Mouse (Mus musculus) heart, embryonic 14.5 days (tissue): Measurements from ENCODE around the gene Pnpo. TPM values are rescaled to one million over a fixed set of nuclear protein-coding genes. Genes with fewer than 3 reads are reported as not detected.

Experiments
- ATAC-seq: fragments of 200-750 bp; cut with Nextera tagmentation; 2 replicates; pipeline ENCODE4 v1.8.0; 2017; ENCODE audit warnings: low read depth, moderate TSS enrichment; ENCODE audit not compliant: insufficient number of reproducible peaks, insufficient read depth, low FRiP score
- H3K27ac ChIP-seq, 2 experiments: fragments of 200-500 bp in 1 of 2; fragments of 300-500 bp in 1 of 2; sonication (generic) in 1 of 2; replicated peaks in 1 of 2; 2 replicates each; pipeline ENCODE4 v1.5.1; 2012 to 2014; ENCODE audit warnings: low read depth in 2 of 2, low read length in 2 of 2, control low read depth in 1 of 2, mild to moderate bottlenecking in 1 of 2, mixed read lengths in 1 of 2; ENCODE audit not compliant: control insufficient read depth in 1 of 2, insufficient read depth in 1 of 2
- H3K27me3 ChIP-seq: fragments of 300-500 bp; sonication (generic); 2 replicates; pipeline ENCODE4 v1.6.1; 2014; ENCODE audit warnings: mild to moderate bottlenecking, low read length, control low read depth; ENCODE audit not compliant: control insufficient read depth, insufficient read depth
- H3K36me3 ChIP-seq: fragments of 300-500 bp; sonication (generic); 2 replicates; pipeline ENCODE4 v1.6.1; 2014; ENCODE audit warnings: mild to moderate bottlenecking, control low read depth, low read length, mixed read lengths; ENCODE audit not compliant: control insufficient read depth, insufficient read depth
- H3K4me1 ChIP-seq, 2 experiments: fragments of 200-500 bp in 1 of 2; fragments of 300-500 bp in 1 of 2; sonication (generic) in 1 of 2; 2 replicates each; pipeline ENCODE4 v1.6.1; 2012 to 2014; ENCODE audit warnings: low read length in 2 of 2, control low read depth in 1 of 2, mixed read lengths in 1 of 2; ENCODE audit not compliant: control insufficient read depth in 2 of 2, insufficient read depth in 2 of 2
- H3K4me2 ChIP-seq: fragments of 300-500 bp; sonication (generic); 2 replicates; pipeline ENCODE4 v1.6.1; 2014; ENCODE audit warnings: mild to moderate bottlenecking, low read length
- H3K4me3 ChIP-seq, 2 experiments: fragments of 200-500 bp in 1 of 2; fragments of 300-500 bp in 1 of 2; sonication (generic) in 1 of 2; 2 replicates each; pipeline ENCODE4 v1.5.1; 2012 to 2014; ENCODE audit warnings: low read length in 2 of 2, mild to moderate bottlenecking in 2 of 2, control low read depth in 1 of 2, low read depth in 1 of 2, moderate library complexity in 1 of 2; ENCODE audit not compliant: control insufficient read depth in 1 of 2, insufficient read depth in 1 of 2
- H3K9ac ChIP-seq: fragments of 300-500 bp; sonication (generic); 2 replicates; pipeline ENCODE4 v1.6.1; 2014; ENCODE audit warnings: mild to moderate bottlenecking, low read length
- H3K9me3 ChIP-seq: fragments of 300-500 bp; sonication (generic); 2 replicates; pipeline ENCODE4 v1.6.1; 2016; ENCODE audit warnings: low read length, control low read depth; ENCODE audit not compliant: control insufficient read depth
- WGBS: fragments of 180-500 bp; shearing (Covaris S2); extraction: QIAGEN DNeasy Blood & Tissue Kit; methylation state at CpG from one replicate; pipeline ENCODE4 v1.1.7; 2014; 5-methylcytosine and 5-hydroxymethylcytosine counted together
- polyA plus RNA-seq: library from polyadenylated mRNA; unstranded; fragments of >200 nt; fragmentation: Nextera tagmentation; extraction: Ambion mirVana; gene quantifications from 2 replicates; pipeline ENCODE4 v1.2.1, GENCODE M21; 2014

Gene Pnpo
- polyA plus RNA-seq, 1 experiment from 2014 or later, result 32.3 TPM

DNA sequence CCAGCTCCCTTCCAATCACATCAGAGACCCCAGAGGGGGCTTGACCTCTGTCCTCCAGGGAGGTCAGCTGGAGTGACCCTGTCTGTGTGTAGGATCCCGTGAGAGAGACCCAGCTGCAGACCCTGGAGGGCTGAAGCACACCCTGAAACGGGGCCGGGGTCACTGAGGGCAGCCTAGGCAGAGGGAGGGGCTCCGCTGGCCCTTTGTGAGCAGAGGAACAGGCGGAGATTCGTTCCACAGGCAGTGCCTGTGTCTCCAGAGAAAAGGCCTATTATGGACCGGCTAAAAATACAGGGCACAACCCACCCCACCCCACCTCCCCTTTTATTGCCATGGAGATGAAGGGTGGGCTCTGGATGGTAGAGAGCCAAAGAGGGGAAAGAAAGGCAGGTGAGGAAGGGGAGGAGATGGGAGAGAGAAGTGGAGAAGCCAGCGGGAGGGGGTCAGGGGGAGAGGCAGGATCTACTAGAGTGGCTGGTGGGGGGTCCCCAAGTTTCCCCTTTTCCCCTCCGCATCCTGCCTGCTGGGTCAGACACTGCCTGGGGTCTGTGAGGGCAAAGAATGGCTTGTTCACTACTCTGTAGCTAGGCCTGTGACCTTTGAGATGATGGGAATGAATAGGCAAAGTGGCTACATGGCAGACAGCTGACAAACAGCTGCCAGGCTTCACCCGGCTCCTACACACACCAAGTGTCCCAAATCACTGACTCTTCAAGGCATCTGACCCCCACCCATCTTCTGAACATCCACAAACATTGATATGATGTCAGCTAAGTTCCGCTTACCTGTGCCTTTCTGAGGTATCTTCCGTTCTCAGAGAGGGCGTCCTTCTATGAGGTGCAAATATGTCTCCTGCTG, 44.1 kb downstream of the Pnpo start:
- peaks cover 7 to 11% of the 10 kb centered on the region in 2 experiments; a peak in 3 of 4 replicates for H3K4me1 ChIP-seq
- H3K4me2 ChIP-seq, result no peak overlapping the region
- H3K4me3 ChIP-seq, result no peak overlapping the region
- H3K27ac ChIP-seq, result no peak overlapping the region
- no peak for ATAC-seq
- WGBS, result 62% methylated on average over 13 of the region's 13 CpGs
- H3K36me3 ChIP-seq, result no peaks in the 10 kb centered on the region
- H3K27me3 ChIP-seq, result no peaks in the 10 kb centered on the region
- no peak overlapping the region for H3K9ac ChIP-seq
- H3K9me3 ChIP-seq, result no peaks in the 10 kb centered on the region

DNA sequence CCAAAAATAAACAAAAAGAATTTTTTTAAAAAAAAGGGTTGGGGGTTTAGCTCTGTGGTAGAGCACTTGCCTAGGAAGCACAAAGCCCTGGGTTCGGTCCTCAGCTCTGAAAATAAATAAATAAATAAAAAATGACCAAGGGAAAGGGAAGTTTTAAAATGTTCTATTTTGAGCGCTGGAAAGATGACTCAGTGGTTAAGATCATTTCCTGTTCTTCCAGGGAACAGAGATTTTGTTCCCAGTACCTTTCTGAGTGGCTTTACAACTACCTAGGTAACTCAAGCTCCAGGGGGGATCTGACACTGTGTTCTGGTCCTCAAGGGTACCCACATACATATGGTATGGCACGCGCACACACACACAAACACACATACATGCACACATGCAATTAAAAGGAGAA, 47.9 kb downstream of the Pnpo start:
- Histone ChIP-seq H3K27me3 (no peaks in the 10 kb centered on the region), H3K9ac (no peak overlapping the region), H3K4me1 (no peaks in the 10 kb centered on the region), H3K36me3 (no peaks in the 10 kb centered on the region), H3K9me3 (no peaks in the 10 kb centered on the region), H3K4me2 (no peak overlapping the region), H3K4me3 (no peak overlapping the region), H3K27ac (no peak overlapping the region)
- no peak for ATAC-seq
- WGBS, result 66% methylated on average over 4 of the region's 4 CpGs

DNA sequence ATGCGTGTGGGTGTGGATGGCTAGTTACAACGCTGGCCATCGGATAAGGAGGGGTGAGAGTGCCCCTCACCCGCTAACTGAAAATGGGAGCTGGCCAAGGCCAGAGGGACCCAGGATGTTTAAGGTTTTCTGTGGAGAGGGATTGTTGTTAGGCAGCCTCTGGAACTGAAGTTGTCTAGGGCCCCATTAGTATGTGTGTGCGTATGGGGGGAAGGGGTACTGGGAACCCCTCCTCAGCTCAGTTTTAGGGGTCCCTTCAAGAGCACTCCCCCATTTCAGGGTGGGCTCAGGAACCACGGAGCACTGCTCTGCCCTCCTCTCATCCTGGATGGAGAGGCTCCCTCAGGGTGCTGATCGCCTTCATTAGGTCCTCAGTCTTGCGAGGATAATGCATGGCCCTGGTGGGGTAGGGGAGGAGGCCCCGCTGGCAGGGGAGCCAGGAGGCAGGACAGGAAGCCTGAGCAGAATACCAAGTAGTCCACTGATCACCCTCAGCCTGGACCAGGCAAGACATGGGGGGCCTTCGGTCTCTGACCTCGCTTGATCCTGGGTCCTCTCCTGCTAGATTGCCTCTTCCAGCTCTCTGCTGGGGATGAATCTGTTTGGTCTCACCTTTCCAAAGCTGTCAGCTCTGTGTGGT, 50.5 kb downstream of the Pnpo start:
- no peak for ATAC-seq
- Histone ChIP-seq H3K27me3 (no peaks in the 10 kb centered on the region), H3K4me1 (no peaks in the 10 kb centered on the region), H3K9ac (no peak overlapping the region), H3K4me3 (no peak overlapping the region), H3K4me2 (no peak overlapping the region), H3K27ac (no peak overlapping the region), H3K9me3 (no peaks in the 10 kb centered on the region), H3K36me3 (no peaks in the 10 kb centered on the region)
- 53% methylated on average over 11 of the region's 11 CpGs for WGBS

DNA sequence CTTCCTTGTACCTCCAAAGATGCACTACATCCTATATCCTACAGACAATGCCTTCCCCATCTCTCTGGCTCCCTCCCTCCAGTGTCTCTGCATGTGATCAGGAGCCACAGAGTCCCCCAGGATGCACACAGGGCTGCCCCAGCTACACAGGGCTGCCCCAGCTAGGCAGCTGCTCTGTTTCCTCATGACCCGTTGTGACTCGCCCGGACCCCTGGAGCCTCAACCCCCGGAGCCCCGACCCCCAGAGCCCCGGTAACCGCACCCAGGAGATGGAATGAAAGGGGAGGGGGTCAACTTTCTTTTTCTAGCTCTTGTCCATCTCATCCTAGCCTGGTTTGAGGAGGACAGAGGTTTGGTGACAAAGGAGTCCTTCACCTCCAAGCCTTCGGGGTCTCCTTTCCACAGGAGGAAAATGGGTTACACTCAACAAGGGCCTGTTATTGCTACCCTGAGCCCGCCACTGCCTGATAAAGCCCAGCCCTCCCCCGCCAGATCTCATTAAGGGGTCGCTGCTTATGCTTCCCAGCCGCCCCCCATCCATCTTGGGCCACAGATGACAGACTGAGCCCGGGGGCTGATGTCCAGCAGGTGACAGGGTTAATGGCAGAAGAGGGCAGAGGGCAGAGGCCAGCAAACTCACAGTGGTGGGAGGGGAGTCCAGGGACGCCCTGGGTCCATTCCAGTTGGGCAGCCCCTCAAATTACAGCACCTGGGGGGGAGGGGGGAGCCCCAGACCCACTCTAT, 51.8 kb downstream of the Pnpo start:
- no peaks in the 10 kb centered on the region for H3K4me1 ChIP-seq
- no peak for ATAC-seq
- H3K27ac ChIP-seq, result no peak overlapping the region
- no peaks in the 10 kb centered on the region for H3K36me3 ChIP-seq
- no peak overlapping the region for H3K4me2 ChIP-seq
- no peak overlapping the region for H3K9ac ChIP-seq
- no peaks in the 10 kb centered on the region for H3K27me3 ChIP-seq
- H3K4me3 ChIP-seq, result no peak overlapping the region
- no peaks in the 10 kb centered on the region for H3K9me3 ChIP-seq
- WGBS, result 59% methylated on average over 14 of the region's 14 CpGs

Other genes starting within 250 kb of the Pnpo start
- 4.3 and 6.1 TPM in 2 replicates for gene Snx11, start 166.4 kb downstream of the Pnpo start, polyA plus RNA-seq
- gene Cbx1, start 154.9 kb downstream of the Pnpo start, polyA plus RNA-seq, result 41.1 and 44.2 TPM in 2 replicates
- gene Nfe2l1, start 114.0 kb downstream of the Pnpo start, polyA plus RNA-seq, result 49.7 and 55.1 TPM in 2 replicates
- gene Copz2, start 94.1 kb downstream of the Pnpo start, polyA plus RNA-seq, result 134 and 141 TPM in 2 replicates
- gene Cdk5rap3, start 27.5 kb downstream of the Pnpo start, polyA plus RNA-seq, result 44.7 and 50.9 TPM in 2 replicates
- 0.53 and 0.54 TPM in 2 replicates for gene Prr15l, start 15.9 kb downstream of the Pnpo start, polyA plus RNA-seq
- gene Sp2, start 39.0 kb upstream of the Pnpo start, polyA plus RNA-seq, result 14.7 and 15.0 TPM in 2 replicates
- gene Sp6, start 69.4 kb upstream of the Pnpo start, polyA plus RNA-seq, result 0.11 TPM in 1 of 2 replicates, not detected in the other
- gene Scrn2, start 86.0 kb upstream of the Pnpo start, polyA plus RNA-seq, result 12.9 and 14.4 TPM in 2 replicates
- 0.35 and 0.54 TPM in 2 replicates for gene Lrrc46, start 97.4 kb upstream of the Pnpo start, polyA plus RNA-seq
- gene Mrpl10, start 97.6 kb upstream of the Pnpo start, polyA plus RNA-seq, result 76.9 and 80.1 TPM in 2 replicates
- 3.9 and 4.6 TPM in 2 replicates for gene Osbpl7, start 106.6 kb upstream of the Pnpo start, polyA plus RNA-seq
- gene Tbx21, start 171.3 kb upstream of the Pnpo start, polyA plus RNA-seq, result 0.08 TPM in 1 of 2 replicates, not detected in the other
- 7.1 and 7.3 TPM in 2 replicates for gene Tbkbp1, start 207.5 kb upstream of the Pnpo start, polyA plus RNA-seq
- gene Kpnb1, start 243.9 kb upstream of the Pnpo start, polyA plus RNA-seq, result 38.8 and 40.2 TPM in 2 replicates